Mouse (Mus musculus) hindbrain, embryonic 14.5 days (tissue): ENCODE data around the gene Ptprq. TPM values are rescaled to one million over a fixed set of nuclear protein-coding genes. Genes with fewer than 3 reads are reported as not detected.

Experiments used
- ATAC-seq: fragments of 200-750 bp; cut with Nextera tagmentation; 2 replicates; pipeline ENCODE4 v1.8.0; 2017; ENCODE audit warnings: moderate number of reproducible peaks, mild to moderate bottlenecking, moderate TSS enrichment, moderate library complexity; ENCODE audit not compliant: low FRiP score
- DNase-seq: peaks from one replicate; pipeline ENCODE4 v3.0.0-alpha.2; 2015; ENCODE audit warnings: low spot score
- H3K27ac ChIP-seq: fragments of 300-500 bp; sonication (generic); 2 replicates; pipeline ENCODE4 v1.5.1; 2014; ENCODE audit warnings: mild to moderate bottlenecking, moderate library complexity
- H3K27me3 ChIP-seq: fragments of 300-500 bp; sonication (generic); 2 replicates; pipeline ENCODE4 v1.6.1; 2014; ENCODE audit warnings: mild to moderate bottlenecking, low read length, mixed read lengths; ENCODE audit not compliant: control insufficient read depth, insufficient read depth
- H3K36me3 ChIP-seq: fragments of 300-500 bp; sonication (generic); replicated peaks from 2 replicates; pipeline ENCODE4 v1.6.1; 2014; ENCODE audit not compliant: control insufficient read depth, insufficient read depth
- H3K4me1 ChIP-seq: fragments of 300-500 bp; sonication (generic); replicated peaks from 2 replicates; pipeline ENCODE4 v1.6.1; 2014; ENCODE audit warnings: antibody characterized with exemption, low read length, mixed read lengths; ENCODE audit not compliant: control insufficient read depth, insufficient read depth
- H3K4me2 ChIP-seq: fragments of 300-500 bp; sonication (generic); replicated peaks from 2 replicates; pipeline ENCODE4 v1.6.1; 2014; ENCODE audit warnings: mild to moderate bottlenecking, moderate library complexity
- H3K4me3 ChIP-seq: fragments of 300-500 bp; sonication (generic); replicated peaks from 2 replicates; pipeline ENCODE4 v1.5.1; 2014; ENCODE audit warnings: mild to moderate bottlenecking, low read length
- H3K9ac ChIP-seq: fragments of 300-500 bp; sonication (generic); 2 replicates; pipeline ENCODE4 v1.6.1; 2014
- H3K9me3 ChIP-seq: fragments of 300-500 bp; sonication (generic); 2 replicates; pipeline ENCODE4 v1.6.1; 2016; ENCODE audit warnings: low read length; ENCODE audit not compliant: control insufficient read depth
- WGBS: fragments of 180-500 bp; shearing (Covaris S2); extraction: QIAGEN DNeasy Blood & Tissue Kit; methylation state at CpG from one replicate; pipeline ENCODE4 v1.1.7; 2014; 5-methylcytosine and 5-hydroxymethylcytosine counted together
- polyA plus RNA-seq: library from polyadenylated mRNA; unstranded; fragments of >200 nt; fragmentation: Nextera tagmentation; extraction: Ambion mirVana; gene quantifications from 2 replicates; pipeline ENCODE4 v1.2.1, GENCODE M21; 2014

Ptprq gene
- 0.14 and 0.24 TPM in 2 replicates for polyA plus RNA-seq

DNA sequence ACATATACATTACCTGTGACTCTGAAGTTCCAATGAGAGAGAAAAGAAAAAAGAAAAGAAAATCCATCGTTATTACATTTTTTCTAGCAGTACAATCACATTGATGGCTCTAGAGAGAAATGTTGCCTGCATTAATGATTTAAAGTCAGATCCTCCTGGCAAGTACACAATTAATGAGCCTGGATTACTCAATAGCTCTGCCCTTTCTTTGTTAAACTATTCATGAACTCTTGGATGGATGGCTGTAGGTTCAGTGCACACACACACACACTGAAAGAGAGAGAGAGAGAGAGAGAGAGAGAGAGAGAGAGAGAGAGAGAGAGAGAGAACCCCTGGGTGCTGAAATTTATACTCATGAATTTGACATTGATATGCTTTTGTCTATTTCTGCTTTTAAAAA, at the start of gene Ptprq:
TSS of gene Ptprq (minus strand) at position 246 of the 400 bp plus-strand sequence.
- no peak for ATAC-seq
- Histone ChIP-seq H3K4me2 (no peak within 1 kb of the TSS), H3K27ac (no peak within 1 kb of the TSS), H3K4me3 (no peak within 1 kb of the TSS), H3K4me1 (no peaks in the 10 kb centered on the region), H3K9me3 (no peaks in the 10 kb centered on the region), H3K9ac (no peak within 1 kb of the TSS), H3K27me3 (no peaks in the 10 kb centered on the region), H3K36me3 (no peaks in the 10 kb centered on the region)
- DNase-seq: no peak
- 52% methylated on average over 1 of the region's 1 CpGs for WGBS

- Histone ChIP-seq H3K4me1 (no peaks in the 10 kb centered on the region), H3K9me3 (no peaks in the 10 kb centered on the region), H3K4me2 (no peak overlapping the region), H3K36me3 (no peaks in the 10 kb centered on the region), H3K27me3 (no peaks in the 10 kb centered on the region), H3K4me3 (no peak overlapping the region), H3K27ac (no peak overlapping the region), H3K9ac (no peak overlapping the region)
- WGBS: 47% methylated on average over 1 of the region's 1 CpGs
- DNase-seq (no peak), ATAC-seq (no peak)
Measured at GRCm38 (mm10) chr10:107759624-107760023, 39.8 kb upstream of the Ptprq start.

GRCm38 (mm10) chr10:107753471-107753870, 33.6 kb upstream of the Ptprq start:
- WGBS: 90% methylated on average over 3 of the region's 3 CpGs
- Histone ChIP-seq H3K27ac (no peak overlapping the region), H3K4me3 (no peak overlapping the region), H3K27me3 (no peaks in the 10 kb centered on the region), H3K9me3 (no peaks in the 10 kb centered on the region), H3K36me3 (no peaks in the 10 kb centered on the region), H3K4me2 (no peak overlapping the region), H3K9ac (no peak overlapping the region), H3K4me1 (0 out of 2 replicates have a peak, but pooled peaks cover 5% of the 10 kb centered on the region)
- ATAC-seq: no peak
- DNase-seq: no peak

DNA sequence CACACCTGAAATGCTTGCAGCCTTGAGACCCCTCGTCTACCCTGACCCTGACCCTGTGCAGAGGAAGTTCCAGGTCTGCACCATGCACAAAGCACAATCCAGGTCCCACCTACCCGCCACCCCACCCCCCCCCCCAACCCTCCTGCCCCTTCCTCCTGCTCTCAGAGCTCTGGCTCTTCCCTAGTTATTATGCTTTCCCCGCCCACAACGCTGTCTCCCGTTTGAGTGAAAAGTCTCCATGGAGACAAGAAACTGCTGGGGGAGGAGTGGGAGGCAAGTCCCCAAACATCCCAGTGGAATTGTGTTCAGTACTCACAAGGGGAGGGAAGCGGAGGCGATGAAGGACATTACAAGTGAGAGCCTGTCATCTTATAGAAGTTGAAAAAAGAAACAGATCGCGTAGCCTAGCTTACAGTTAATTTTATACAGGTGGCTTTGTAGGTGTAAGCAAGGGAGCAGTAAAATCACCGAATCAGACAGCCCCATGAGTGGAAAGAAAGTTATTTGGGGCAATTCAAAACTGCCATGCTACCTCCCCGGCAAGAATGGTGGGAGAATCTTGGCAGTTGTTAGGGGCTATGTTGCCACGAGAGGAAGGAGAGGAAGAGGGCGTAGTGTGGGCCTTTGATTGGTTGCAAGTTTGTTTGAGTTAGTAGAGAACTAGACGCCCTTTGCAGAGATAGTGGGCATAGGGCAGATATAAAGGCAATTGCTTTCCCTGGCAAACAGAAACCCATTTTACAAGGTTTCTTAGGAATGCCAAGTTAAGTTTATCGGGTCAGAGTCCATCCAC, 32.7 kb upstream of the Ptprq start:
- DNase-seq: no peak
- Histone ChIP-seq H3K9ac (no peak overlapping the region), H3K9me3 (no peaks in the 10 kb centered on the region), H3K4me1 (0 out of 2 replicates have a peak, but pooled peaks cover 5% of the 10 kb centered on the region), H3K36me3 (no peaks in the 10 kb centered on the region), H3K4me2 (peak overlapping the region; percentile 40), H3K4me3 (no peak overlapping the region), H3K27me3 (no peaks in the 10 kb centered on the region), H3K27ac (no peak overlapping the region)
- WGBS: 23% methylated on average over 15 of the region's 15 CpGs
- ATAC-seq: peak; percentile 76; the same call in 1 of the 2 replicates

DNA sequence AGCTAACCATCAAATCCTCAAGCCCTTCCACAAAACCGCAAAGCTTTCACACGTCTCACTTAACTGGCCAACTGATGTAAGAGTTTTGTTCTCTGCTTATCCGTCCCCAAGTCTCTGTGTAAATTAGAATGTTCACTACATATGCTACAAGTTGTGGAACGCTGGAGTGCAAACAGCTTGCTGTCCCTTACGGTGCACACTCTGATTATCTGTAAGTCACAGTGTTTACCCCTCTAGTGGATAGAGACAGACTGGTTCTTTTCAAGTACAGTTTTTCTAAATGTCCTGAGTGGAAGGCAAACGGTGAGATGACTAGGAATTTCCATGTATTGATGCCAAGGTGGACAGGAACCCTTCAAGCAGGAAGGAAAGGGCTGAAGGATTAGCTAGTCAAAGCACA, 32.1 kb upstream of the Ptprq start:
- Histone ChIP-seq H3K27ac (no peak overlapping the region), H3K4me2 (peak overlapping the region; percentile 40), H3K4me1 (0 out of 2 replicates have a peak, but pooled peaks cover 5% of the 10 kb centered on the region), H3K4me3 (no peak overlapping the region), H3K27me3 (no peaks in the 10 kb centered on the region), H3K36me3 (no peaks in the 10 kb centered on the region), H3K9ac (no peak overlapping the region), H3K9me3 (no peaks in the 10 kb centered on the region)
- 25% methylated on average over 6 of the region's 6 CpGs for WGBS
- DNase-seq: no peak
- 0 out of 2 replicates have a peak, but pooled peaks have one; percentile 31 for ATAC-seq

- Histone ChIP-seq H3K27ac (no peak overlapping the region), H3K4me3 (no peak overlapping the region), H3K9ac (no peak overlapping the region), H3K36me3 (no peaks in the 10 kb centered on the region), H3K4me2 (no peak overlapping the region), H3K27me3 (no peaks in the 10 kb centered on the region), H3K9me3 (no peaks in the 10 kb centered on the region), H3K4me1 (0 out of 2 replicates have a peak, but pooled peaks cover 5% of the 10 kb centered on the region)
- peak; percentile 78 for DNase-seq
- no peak for ATAC-seq
- WGBS: 20% methylated on average over 5 of the region's 5 CpGs
Measured at GRCm38 (mm10) chr10:107747566-107747965, 27.7 kb upstream of the Ptprq start.

- H3K4me2 ChIP-seq: peak overlapping the region; percentile 19; the same call in 1 of the 2 replicates
- DNase-seq (no peak), ATAC-seq (no peak)
- no peaks in the 10 kb centered on the region for H3K36me3 ChIP-seq
- no peak overlapping the region for H3K9ac ChIP-seq
- H3K4me1 ChIP-seq: no peaks in the 10 kb centered on the region
- 24% methylated on average over 9 of the region's 9 CpGs for WGBS
- H3K27ac ChIP-seq: no peak overlapping the region
- H3K27me3 ChIP-seq: no peaks in the 10 kb centered on the region
- H3K4me3 ChIP-seq: no peak overlapping the region
- no peaks in the 10 kb centered on the region for H3K9me3 ChIP-seq
Measured at GRCm38 (mm10) chr10:107746717-107747116, 26.9 kb upstream of the Ptprq start.

DNA sequence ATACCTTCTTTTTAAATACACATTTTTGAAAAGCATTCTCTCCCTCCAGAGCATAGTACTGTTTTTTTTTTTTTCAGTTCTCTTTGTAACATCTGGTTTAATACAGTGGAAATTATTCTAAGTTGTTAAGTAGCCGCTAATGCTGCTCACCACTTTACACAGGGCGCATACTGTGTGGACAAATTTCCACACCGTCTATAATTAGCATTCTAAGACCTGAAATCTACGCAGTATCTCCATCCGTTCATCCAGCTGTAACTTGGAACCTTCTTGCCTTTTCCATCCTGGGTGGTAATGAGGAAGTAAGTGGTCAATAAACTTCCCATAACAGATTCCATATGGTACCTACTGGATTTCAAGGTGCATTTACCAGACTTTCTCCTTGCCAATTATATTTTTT, 20.0 kb upstream of the Ptprq start:
- H3K9me3 ChIP-seq: no peaks in the 10 kb centered on the region
- ATAC-seq (no peak), DNase-seq (no peak)
- no peaks in the 10 kb centered on the region for H3K27me3 ChIP-seq
- no peaks in the 10 kb centered on the region for H3K36me3 ChIP-seq
- no peak overlapping the region for H3K9ac ChIP-seq
- H3K4me3 ChIP-seq: no peak overlapping the region
- no peak overlapping the region for H3K27ac ChIP-seq
- 88% methylated on average over 5 of the region's 5 CpGs for WGBS
- H3K4me1 ChIP-seq: no peaks in the 10 kb centered on the region
- no peak overlapping the region for H3K4me2 ChIP-seq

DNA sequence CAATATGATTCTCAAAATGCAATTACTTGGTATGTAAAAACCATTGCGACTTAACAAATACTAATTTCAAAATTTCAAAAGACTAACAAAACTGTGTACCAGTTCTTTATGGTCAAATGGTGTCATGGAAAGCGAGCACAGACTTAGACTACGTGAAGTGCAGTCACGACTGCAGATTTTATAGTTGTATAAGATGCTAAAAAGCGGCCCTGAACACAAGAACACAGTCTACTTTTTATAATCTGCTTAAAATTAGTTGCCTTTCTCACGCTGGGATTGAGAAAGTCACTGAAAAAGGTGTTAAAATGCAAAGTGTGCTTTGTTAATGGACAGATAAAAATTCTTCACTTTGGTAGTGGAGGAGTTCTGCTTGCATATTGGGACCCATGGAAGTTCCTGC, 17.9 kb upstream of the Ptprq start:
- Histone ChIP-seq H3K9me3 (no peaks in the 10 kb centered on the region), H3K4me3 (no peak overlapping the region), H3K27me3 (no peaks in the 10 kb centered on the region), H3K9ac (no peak overlapping the region), H3K4me2 (no peak overlapping the region), H3K36me3 (no peaks in the 10 kb centered on the region), H3K27ac (no peak overlapping the region), H3K4me1 (no peaks in the 10 kb centered on the region)
- DNase-seq (no peak), ATAC-seq (no peak)
- WGBS: 89% methylated on average over 6 of the region's 6 CpGs
